Mouse (Mus musculus) naive thymus-derived CD4-positive, alpha-beta T cell, adult 2 months (primary cell): Measurements from ENCODE around the gene Fam90a1a.
A peak's percentile ranks its signal among the peaks of the same experiment; 100 is the strongest.
"Not testable (repeated sequence)": the region's sequence is repeated elsewhere in the genome, so short reads cannot be mapped to it uniquely, and the experiment has no call there.

ENCODE experiments used
- DNase-seq: peaks from one replicate; pipeline ENCODE4 v3.0.0-alpha.2; 2011; ENCODE audit warnings: low read depth

Fam90a1a gene

DNA sequence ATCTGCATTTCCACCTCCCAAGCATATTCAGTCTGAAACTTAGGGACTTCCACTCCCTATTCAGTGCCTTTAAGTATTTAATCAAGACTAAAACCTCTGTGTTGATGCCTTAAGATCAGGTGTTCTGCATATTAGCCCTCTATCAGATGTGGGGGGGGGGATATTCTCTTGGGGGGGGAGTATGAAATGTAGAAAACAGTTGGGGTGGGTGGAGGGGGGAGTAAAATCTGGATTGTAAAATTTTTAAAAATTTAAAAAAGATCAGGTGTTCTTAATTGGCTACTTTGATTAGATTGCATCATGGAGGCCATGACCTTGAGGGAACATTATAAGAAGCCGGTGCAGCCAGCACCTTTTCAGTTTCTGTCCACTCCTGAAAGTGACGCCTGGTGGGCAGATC lies at the start of gene Fam90a1a:
Fam90a1a (plus strand) TSS at position 301 of the 400 bp plus-strand sequence.
- no peak for DNase-seq

- DNase-seq = no peak
Measured at GRCm38 (mm10) chr8:21911931-21912330, 46.6 kb upstream of the Fam90a1a start.

- DNase-seq = no peak
Measured at GRCm38 (mm10) chr8:21912554-21912953, 46.0 kb upstream of the Fam90a1a start.

- no peak for DNase-seq
Measured at GRCm38 (mm10) chr8:21915625-21916024, 42.9 kb upstream of the Fam90a1a start.

- DNase-seq = not testable (repeated sequence)
Measured at GRCm38 (mm10) chr8:21930754-21931153, 27.8 kb upstream of the Fam90a1a start.

- DNase-seq = no peak
Measured at GRCm38 (mm10) chr8:21932610-21933009, 25.9 kb upstream of the Fam90a1a start, which contains the start of gene Defb15. TSS of gene Defb15 (minus strand) at chr8:21932710.

DNA sequence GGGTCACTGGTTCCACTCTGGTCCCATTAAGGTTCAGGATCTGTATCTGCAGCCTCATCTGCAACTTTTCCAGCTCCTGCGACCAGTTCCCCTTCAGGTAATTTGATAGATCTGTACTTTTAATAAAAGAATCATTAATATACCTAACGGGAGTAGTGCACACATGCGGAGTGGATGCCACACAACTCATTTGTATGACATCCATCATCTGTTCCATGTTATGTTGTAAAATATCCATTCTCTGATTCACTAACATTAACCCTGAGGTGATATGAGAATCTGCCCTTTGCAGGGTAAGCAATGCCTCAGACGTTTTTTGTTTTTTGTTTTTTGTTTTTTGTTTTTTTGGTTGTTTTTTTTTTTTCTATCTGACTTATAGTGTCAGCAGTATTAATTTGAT lies 20.5 kb upstream of the Fam90a1a start, which contains the start of gene Defb35:
Defb35 (plus strand) TSS at position 301 of the 400 bp plus-strand sequence.
- DNase-seq = not testable (repeated sequence)

- DNase-seq = no peak
Measured at GRCm38 (mm10) chr8:21946462-21946861, 12.1 kb upstream of the Fam90a1a start, which contains the start of gene Defb13. TSS of gene Defb13 (plus strand) at chr8:21946762.

- DNase-seq = no peak
Measured at GRCm38 (mm10) chr8:21947311-21948017, 11.1 kb upstream of the Fam90a1a start.

GRCm38 (mm10) chr8:21955321-21955720 lies 3.2 kb upstream of the Fam90a1a start:
- DNase-seq = peak; percentile 5

- no peak for DNase-seq
Measured at GRCm38 (mm10) chr8:21956336-21956735, 2.2 kb upstream of the Fam90a1a start.

DNA sequence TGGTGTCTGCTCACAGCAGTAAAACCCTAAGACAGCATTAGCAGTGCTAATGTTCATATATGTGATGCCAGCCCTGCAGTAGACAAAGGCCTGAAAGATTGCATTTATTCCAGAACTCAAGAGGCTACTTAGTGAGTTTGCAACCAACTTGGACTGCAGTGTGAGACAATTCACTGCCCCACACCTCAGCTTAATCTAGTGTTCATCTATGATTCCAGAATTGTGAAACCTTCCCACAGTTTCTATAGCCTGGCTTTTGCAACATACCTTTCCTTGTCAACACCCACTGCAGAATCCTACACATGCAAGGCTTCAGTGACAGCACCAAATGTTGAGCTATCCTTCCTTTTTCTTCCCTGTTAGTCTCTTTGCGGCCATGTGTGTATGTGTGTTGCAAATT lies 8.1 kb downstream of the Fam90a1a start:
- DNase-seq = no peak

GRCm38 (mm10) chr8:21969475-21969874 lies 11.0 kb downstream of the Fam90a1a start, which contains the start of gene Ccdc70:
TSS of gene Ccdc70 (plus strand) at chr8:21969775.
- DNase-seq = no peak

GRCm38 (mm10) chr8:21978193-21978592 lies 19.7 kb downstream of the Fam90a1a start:
- no peak for DNase-seq

DNA sequence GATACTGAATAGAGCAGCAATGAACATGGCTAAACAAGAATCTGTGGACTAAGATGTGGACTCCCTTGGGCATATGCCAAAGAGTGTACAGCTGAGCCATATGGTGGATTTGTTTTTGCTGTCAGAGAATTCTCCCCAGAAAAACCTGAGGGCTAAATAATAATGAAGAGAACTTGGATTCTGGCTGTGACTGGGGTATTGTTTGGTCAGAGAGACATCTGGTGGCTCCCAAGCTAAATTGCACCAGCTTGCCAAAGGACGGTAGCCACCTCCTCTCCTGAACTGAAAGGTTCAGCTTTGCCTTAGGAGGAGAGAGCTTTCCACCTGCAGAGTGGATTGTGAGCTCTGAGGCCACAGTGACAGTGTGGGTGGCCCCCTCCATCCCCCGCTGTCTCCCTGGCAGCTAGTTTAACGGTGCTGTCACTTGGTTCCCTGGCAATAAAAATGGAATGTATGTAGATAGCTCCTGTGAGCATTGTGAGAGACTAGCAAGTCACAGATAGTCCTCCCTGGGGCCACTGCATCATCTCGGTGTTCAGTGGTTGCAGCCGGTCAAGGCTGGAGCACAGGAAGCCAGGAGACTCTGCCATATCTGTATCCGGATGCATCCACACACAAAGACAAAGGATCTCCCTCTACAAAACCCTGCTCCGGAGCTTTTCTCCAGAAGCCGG lies 23.3 kb downstream of the Fam90a1a start:
- no peak for DNase-seq

- peak; percentile 15 for DNase-seq
Measured at GRCm38 (mm10) chr8:21992184-21992583, 33.7 kb downstream of the Fam90a1a start.

GRCm38 (mm10) chr8:21995181-21995580 lies 36.7 kb downstream of the Fam90a1a start:
- no peak for DNase-seq

GRCm38 (mm10) chr8:22004750-22005522 lies 46.4 kb downstream of the Fam90a1a start:
- no peak for DNase-seq

- DNase-seq = no peak
Measured at GRCm38 (mm10) chr8:22006423-22006822, 47.9 kb downstream of the Fam90a1a start.

GRCm38 (mm10) chr8:22009403-22009802 lies 50.9 kb downstream of the Fam90a1a start:
- no peak for DNase-seq

DNA sequence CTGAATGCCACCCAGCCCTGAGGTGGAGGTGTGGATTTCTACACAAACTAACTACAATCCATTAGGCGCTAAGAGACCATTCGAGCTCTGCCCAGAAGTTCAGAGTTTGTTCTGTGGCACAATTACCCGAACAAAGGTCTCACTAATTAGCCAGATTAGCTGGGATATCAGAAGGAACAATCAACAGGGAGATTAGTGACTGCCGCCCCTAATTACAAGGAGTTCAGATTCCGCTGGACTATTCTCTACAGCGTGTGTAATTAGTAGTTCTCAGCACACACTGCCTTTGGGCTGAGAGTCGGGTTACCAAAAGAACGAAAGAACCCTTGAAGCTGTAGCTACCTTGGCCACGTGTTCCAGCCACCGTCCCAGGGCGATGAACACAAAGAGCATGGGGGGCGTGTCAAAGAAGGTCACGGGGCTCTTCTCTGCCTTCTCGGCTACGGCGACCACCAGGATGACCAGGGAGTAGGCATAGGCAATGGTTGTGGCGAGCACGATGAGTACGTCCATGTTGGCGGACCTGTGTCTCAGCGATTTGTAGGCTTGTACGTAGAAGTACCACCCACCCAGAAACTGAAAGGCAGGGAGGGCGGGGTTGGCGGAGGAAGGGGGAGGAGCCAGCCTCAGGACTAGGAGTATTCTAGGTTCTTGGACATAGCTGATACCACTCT lies 54.7 kb downstream of the Fam90a1a start:
- no peak for DNase-seq
